Mouse (Mus musculus) neural tube, embryonic 14.5 days (tissue): ENCODE measurements around the gene Col6a6. TPM values are rescaled to one million over a fixed set of nuclear protein-coding genes. Genes with fewer than 3 reads are reported as not detected.

Experiments used
- ATAC-seq: fragments of 200-750 bp; cut with Nextera tagmentation; 2 replicates; pipeline ENCODE4 v1.8.0; 2017; ENCODE audit warnings: low read depth, mild to moderate bottlenecking, moderate TSS enrichment, moderate library complexity
- H3K27ac ChIP-seq: fragments of 300-500 bp; sonication (generic); 2 replicates; pipeline ENCODE4 v1.5.1; 2014; ENCODE audit warnings: low read depth, mild to moderate bottlenecking, control low read depth, low read length, moderate library complexity, mixed read lengths
- H3K27me3 ChIP-seq: fragments of 300-500 bp; sonication (generic); 2 replicates; pipeline ENCODE4 v1.6.1; 2014; ENCODE audit warnings: low read length; ENCODE audit not compliant: control insufficient read depth, insufficient read depth
- H3K36me3 ChIP-seq: fragments of 300-500 bp; sonication (generic); 2 replicates; pipeline ENCODE4 v1.6.1; 2014; ENCODE audit warnings: low read length, mixed read lengths; ENCODE audit not compliant: control insufficient read depth, insufficient read depth
- H3K4me1 ChIP-seq: fragments of 300-500 bp; sonication (generic); 2 replicates; pipeline ENCODE4 v1.6.1; 2014; ENCODE audit warnings: low read length; ENCODE audit not compliant: control insufficient read depth, insufficient read depth
- H3K4me2 ChIP-seq: fragments of 300-500 bp; sonication (generic); 2 replicates; pipeline ENCODE4 v1.6.1; 2014; ENCODE audit warnings: mild to moderate bottlenecking, low read depth, low read length, control low read depth
- H3K4me3 ChIP-seq: fragments of 300-500 bp; sonication (generic); 2 replicates; pipeline ENCODE4 v1.5.1; 2014; ENCODE audit warnings: low read depth, low read length, control low read depth, mixed read lengths
- H3K9ac ChIP-seq: fragments of 300-500 bp; sonication (generic); replicated peaks from 2 replicates; pipeline ENCODE4 v1.6.1; 2014; ENCODE audit warnings: low read depth, mild to moderate bottlenecking, control low read depth, low read length, mixed read lengths
- H3K9me3 ChIP-seq: fragments of 300-500 bp; sonication (generic); 2 replicates; pipeline ENCODE4 v1.6.1; 2016; ENCODE audit warnings: low read length; ENCODE audit not compliant: control insufficient read depth
- WGBS: fragments of 180-500 bp; shearing (Covaris S2); extraction: QIAGEN DNeasy Blood & Tissue Kit; methylation state at CpG from one replicate; pipeline ENCODE4 v1.1.7; 2014; 5-methylcytosine and 5-hydroxymethylcytosine counted together
- polyA plus RNA-seq: library from polyadenylated mRNA; unstranded; fragments of >200 nt; fragmentation: Nextera tagmentation; extraction: Ambion mirVana; gene quantifications from 2 replicates; pipeline ENCODE4 v1.2.1, GENCODE M21; 2014

The Col6a6 gene
- polyA plus RNA-seq, 1 experiment from 2014 or later, result 0.19 TPM

GRCm38 (mm10) chr9:105764681-105765080 is 63.3 kb downstream of the Col6a6 start:
- Histone ChIP-seq H3K9me3 (no peaks in the 10 kb centered on the region), H3K4me3 (no peak overlapping the region), H3K4me2 (no peak overlapping the region), H3K27ac (no peak overlapping the region), H3K36me3 (no peaks in the 10 kb centered on the region), H3K4me1 (no peaks in the 10 kb centered on the region), H3K9ac (no peak overlapping the region), H3K27me3 (no peaks in the 10 kb centered on the region)
- ATAC-seq, result no peak
- 88% methylated on average over 5 of the region's 5 CpGs for WGBS

- 83% methylated on average over 5 of the region's 5 CpGs for WGBS
- no peak for ATAC-seq
- Histone ChIP-seq H3K9ac (no peak overlapping the region), H3K4me2 (no peak overlapping the region), H3K4me3 (no peak overlapping the region), H3K27ac (no peak overlapping the region), H3K9me3 (no peaks in the 10 kb centered on the region), H3K4me1 (no peaks in the 10 kb centered on the region), H3K36me3 (no peaks in the 10 kb centered on the region), H3K27me3 (no peaks in the 10 kb centered on the region)
These were observed 63.8 kb downstream of the Col6a6 start for GRCm38 (mm10) chr9:105764127-105764526.

- H3K36me3 ChIP-seq, result no peaks in the 10 kb centered on the region
- no peak overlapping the region for H3K27ac ChIP-seq
- 81% methylated on average over 3 of the region's 3 CpGs for WGBS
- no peaks in the 10 kb centered on the region for H3K27me3 ChIP-seq
- H3K4me2 ChIP-seq, result no peak overlapping the region
- no peaks in the 10 kb centered on the region for H3K9me3 ChIP-seq
- no peak overlapping the region for H3K9ac ChIP-seq
- no peak overlapping the region for H3K4me3 ChIP-seq
- H3K4me1 ChIP-seq, result no peaks in the 10 kb centered on the region
- no peak for ATAC-seq
These were observed 64.3 kb downstream of the Col6a6 start for GRCm38 (mm10) chr9:105763625-105764024.

- Histone ChIP-seq H3K9ac (no peak overlapping the region), H3K36me3 (no peaks in the 10 kb centered on the region), H3K4me3 (no peak overlapping the region), H3K9me3 (no peaks in the 10 kb centered on the region), H3K27me3 (no peaks in the 10 kb centered on the region), H3K4me1 (no peaks in the 10 kb centered on the region), H3K27ac (no peak overlapping the region), H3K4me2 (no peak overlapping the region)
- 90% methylated on average over 7 of the region's 7 CpGs for WGBS
- no peak for ATAC-seq
These were observed 65.7 kb downstream of the Col6a6 start for GRCm38 (mm10) chr9:105762274-105762673.

- Histone ChIP-seq H3K36me3 (no peaks in the 10 kb centered on the region), H3K9me3 (no peaks in the 10 kb centered on the region), H3K27me3 (no peaks in the 10 kb centered on the region), H3K4me1 (no peaks in the 10 kb centered on the region), H3K9ac (no peak overlapping the region), H3K4me2 (no peak overlapping the region), H3K27ac (no peak overlapping the region), H3K4me3 (no peak overlapping the region)
- ATAC-seq, result no peak
- WGBS, result 86% methylated on average over 5 of the region's 5 CpGs
These were observed 69.1 kb downstream of the Col6a6 start for GRCm38 (mm10) chr9:105758861-105759260.

GRCm38 (mm10) chr9:105758173-105758765 is 69.7 kb downstream of the Col6a6 start:
- no peak overlapping the region for H3K4me2 ChIP-seq
- ATAC-seq, result no peak
- WGBS, result 85% methylated on average over 14 of the region's 14 CpGs
- H3K27ac ChIP-seq, result no peak overlapping the region
- H3K27me3 ChIP-seq, result no peaks in the 10 kb centered on the region
- H3K4me1 ChIP-seq, result no peaks in the 10 kb centered on the region
- no peak overlapping the region for H3K9ac ChIP-seq
- no peaks in the 10 kb centered on the region for H3K9me3 ChIP-seq
- H3K36me3 ChIP-seq, result no peaks in the 10 kb centered on the region
- no peak overlapping the region for H3K4me3 ChIP-seq

GRCm38 (mm10) chr9:105754256-105754655 is 73.7 kb downstream of the Col6a6 start:
- no peaks in the 10 kb centered on the region for H3K27me3 ChIP-seq
- H3K4me3 ChIP-seq, result no peak overlapping the region
- no peak for ATAC-seq
- no peak overlapping the region for H3K27ac ChIP-seq
- H3K4me1 ChIP-seq, result no peaks in the 10 kb centered on the region
- no peaks in the 10 kb centered on the region for H3K36me3 ChIP-seq
- 51% methylated on average over 1 of the region's 1 CpGs for WGBS
- H3K9ac ChIP-seq, result no peak overlapping the region
- H3K9me3 ChIP-seq, result no peaks in the 10 kb centered on the region
- H3K4me2 ChIP-seq, result no peak overlapping the region

GRCm38 (mm10) chr9:105745861-105746260 is 82.1 kb downstream of the Col6a6 start:
- Histone ChIP-seq H3K4me2 (no peak overlapping the region), H3K4me3 (no peak overlapping the region), H3K4me1 (no peaks in the 10 kb centered on the region), H3K9me3 (no peaks in the 10 kb centered on the region), H3K36me3 (no peaks in the 10 kb centered on the region), H3K27me3 (no peaks in the 10 kb centered on the region), H3K27ac (no peak overlapping the region), H3K9ac (no peak overlapping the region)
- no peak for ATAC-seq
- WGBS, result 90% methylated on average over 3 of the region's 3 CpGs

GRCm38 (mm10) chr9:105740413-105740812 is 87.5 kb downstream of the Col6a6 start:
- Histone ChIP-seq H3K9me3 (no peaks in the 10 kb centered on the region), H3K27ac (no peak overlapping the region), H3K27me3 (no peaks in the 10 kb centered on the region), H3K4me3 (no peak overlapping the region), H3K36me3 (no peaks in the 10 kb centered on the region), H3K4me2 (no peak overlapping the region), H3K9ac (no peak overlapping the region), H3K4me1 (0 out of 2 replicates have a peak, but pooled peaks cover under 1% of the 10 kb centered on the region)
- no peak for ATAC-seq
- 82% methylated on average over 2 of the region's 2 CpGs for whole genome bisulfite sequencing
